Mouse (Mus musculus): ENCODE results near the gene Ugt2b34. TPM values are rescaled to one million over a fixed set of nuclear protein-coding genes. Genes with fewer than 3 reads are reported as not detected.
"Not testable (repeated sequence)": the region's sequence is repeated elsewhere in the genome, so short reads cannot be mapped to it uniquely, and the experiment has no call there.

The Ugt2b34 gene
- polyA plus RNA-seq, 1 experiment from 2014 or later, result not detected

GRCm38 (mm10) chr5:86856505-86856904 is 50.2 kb downstream of the Ugt2b34 start:
- DNase-seq (ENCODE audit: low spot score); H3K4me1 ChIP-seq; H3K36me3 ChIP-seq; H3K4me3 ChIP-seq; H3K9me3 ChIP-seq (replicated peaks); H3K27ac ChIP-seq; H3K27me3 ChIP-seq (ENCODE audit: low read depth, poor library complexity, severe bottlenecking): not testable (repeated sequence)
- 88% methylated on average over 13 of the region's 13 CpGs for WGBS

DNA sequence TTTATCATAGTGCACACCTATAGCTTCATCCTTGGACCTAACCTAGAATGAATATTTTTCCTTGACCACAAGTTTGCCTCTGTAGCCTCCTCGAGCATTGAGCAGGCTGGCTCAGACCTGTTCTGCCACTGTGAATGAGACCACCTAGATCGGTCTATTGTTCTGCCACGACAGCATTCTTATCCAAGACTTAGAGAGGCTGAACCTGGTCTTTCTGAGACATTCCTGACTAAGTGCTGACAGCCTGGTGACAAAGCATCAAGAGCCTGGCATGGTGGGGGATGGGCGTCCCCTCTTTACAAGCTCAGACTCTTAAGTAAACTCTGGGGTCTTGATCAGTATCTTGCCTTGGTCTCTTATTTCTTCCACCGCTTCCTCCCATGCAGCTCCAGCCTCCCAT is 55.1 kb downstream of the Ugt2b34 start:
- Histone ChIP-seq H3K4me3 (no peak overlapping the region), H3K27ac (no peak overlapping the region), H3K36me3 (no peaks in the 10 kb centered on the region), H3K27me3 (ENCODE audit: low read depth, poor library complexity, severe bottlenecking) (no peaks in the 10 kb centered on the region), H3K4me1 (no peaks in the 10 kb centered on the region), H3K9me3 (replicated peaks) (no peaks in the 10 kb centered on the region)
- DNase-seq (ENCODE audit: low spot score), result no peak
- 57% methylated on average over 5 of the region's 5 CpGs for WGBS

GRCm38 (mm10) chr5:86850104-86850503 is 56.6 kb downstream of the Ugt2b34 start:
- Histone ChIP-seq H3K27me3 (ENCODE audit: low read depth, poor library complexity, severe bottlenecking) (no peaks in the 10 kb centered on the region), H3K9me3 (replicated peaks) (no peaks in the 10 kb centered on the region), H3K27ac (no peak overlapping the region), H3K36me3 (no peaks in the 10 kb centered on the region), H3K4me3 (no peak overlapping the region), H3K4me1 (no peaks in the 10 kb centered on the region)
- no peak for DNase-seq (ENCODE audit: low spot score)

DNA sequence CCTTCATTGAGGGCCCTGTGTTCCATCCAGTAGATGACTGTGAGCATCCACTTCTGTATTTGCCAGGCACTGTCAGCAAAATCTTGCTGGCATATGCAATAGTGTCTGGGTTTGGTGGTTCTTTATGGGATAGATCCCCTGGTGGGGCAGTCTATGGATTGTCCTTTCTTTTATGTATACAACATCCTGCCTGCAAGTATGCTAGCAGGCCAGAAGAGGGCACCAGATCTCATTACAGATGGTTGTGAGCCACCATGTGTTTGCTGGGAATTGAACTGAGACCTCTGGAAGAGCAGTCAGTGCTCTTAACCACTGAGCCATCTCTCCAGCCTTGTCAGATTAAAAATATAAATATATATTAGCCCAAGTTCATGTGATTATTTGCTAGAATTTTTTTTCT is 65.5 kb downstream of the Ugt2b34 start:
- H3K4me1 ChIP-seq; H3K4me3 ChIP-seq; H3K27me3 ChIP-seq (ENCODE audit: low read depth, poor library complexity, severe bottlenecking); DNase-seq (ENCODE audit: low spot score); H3K27ac ChIP-seq; H3K9me3 ChIP-seq (replicated peaks): not testable (repeated sequence)
- H3K36me3 ChIP-seq, result peaks cover 19% of the 10 kb centered on the region

DNA sequence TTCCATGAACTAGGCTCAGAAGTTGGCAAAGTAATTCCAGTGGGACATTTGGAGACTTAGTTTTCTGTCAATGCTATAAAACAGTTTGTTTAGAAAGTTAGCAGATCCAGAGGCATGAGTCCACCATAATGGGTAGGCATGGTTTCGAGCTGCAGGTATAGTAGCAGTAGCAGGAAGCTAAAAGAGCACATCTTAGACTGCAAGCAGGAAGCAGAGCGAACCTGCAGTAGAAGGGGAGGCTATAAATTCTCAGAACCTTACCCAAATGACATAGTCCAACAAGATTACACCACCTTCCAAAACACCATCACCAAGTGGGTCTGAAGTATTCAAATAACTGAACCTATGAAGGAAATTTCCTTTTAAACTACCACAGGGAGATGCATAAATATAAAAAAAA is 66.5 kb downstream of the Ugt2b34 start:
- WGBS, result 92% methylated on average over 2 of the region's 2 CpGs
- no peak overlapping the region for H3K27ac ChIP-seq
- no peaks in the 10 kb centered on the region for H3K27me3 ChIP-seq (ENCODE audit: low read depth, poor library complexity, severe bottlenecking)
- H3K4me1 ChIP-seq, result no peaks in the 10 kb centered on the region
- H3K36me3 ChIP-seq, result peaks cover 29% of the 10 kb centered on the region
- no peaks in the 10 kb centered on the region for H3K9me3 ChIP-seq (replicated peaks)
- H3K4me3 ChIP-seq, result no peak overlapping the region
- no peak for DNase-seq (ENCODE audit: low spot score)

Other genes with a start within 250 kb of the Ugt2b34 start
- not detected in 2 replicates for gene Tmprss11b, start 230.6 kb downstream of the Ugt2b34 start, polyA plus RNA-seq (2016; fragmentation: Nextera tagmentation; extraction: Ambion mirVana)
- gene Tmprss11e, start 161.1 kb downstream of the Ugt2b34 start, polyA plus RNA-seq (2016; fragmentation: Nextera tagmentation; extraction: Ambion mirVana), result not detected in 2 replicates
- 34.8 and 43.0 TPM in 2 replicates for gene Ythdc1, start 102.7 kb downstream of the Ugt2b34 start, polyA plus RNA-seq (2016; fragmentation: Nextera tagmentation; extraction: Ambion mirVana)
- not detected in 2 replicates for gene Ugt2b1, start 19.6 kb upstream of the Ugt2b34 start, polyA plus RNA-seq (2016; fragmentation: Nextera tagmentation; extraction: Ambion mirVana)
- gene Ugt2b35, start 93.9 kb upstream of the Ugt2b34 start, polyA plus RNA-seq (2016; fragmentation: Nextera tagmentation; extraction: Ambion mirVana), result not detected in 2 replicates
- not detected in 2 replicates for gene Ugt2b36, start 185.6 kb upstream of the Ugt2b34 start, polyA plus RNA-seq (2016; fragmentation: Nextera tagmentation; extraction: Ambion mirVana)
- not detected in 2 replicates for gene Ugt2b5, start 233.4 kb upstream of the Ugt2b34 start, polyA plus RNA-seq (2016; fragmentation: Nextera tagmentation; extraction: Ambion mirVana)